Mouse (Mus musculus): ENCODE results near the gene Agbl4. TPM values are rescaled to one million over a fixed set of nuclear protein-coding genes. Genes with fewer than 3 reads are reported as not detected.
"Not testable (repeated sequence)": the region's sequence is repeated elsewhere in the genome, so short reads cannot be mapped to it uniquely, and the experiment has no call there.

Agbl4 gene
- polyA plus RNA-seq, 1 experiment, result 2.4 TPM

- TF ChIP-seq POLR2A (IDR thresholded peaks at IDR 0.05; ENCODE audit: borderline replicate concordance, extremely low read depth, insufficient read depth, insufficient read length, poor library complexity, severe bottlenecking) (no peak), CTCF (IDR thresholded peaks at IDR 0.05; ENCODE audit: borderline replicate concordance, extremely low read depth, insufficient read depth, insufficient read length) (no peak)
- DNase-seq (ENCODE audit: low read depth), result no peak
These were observed 750.3 kb downstream of the Agbl4 start for GRCm38 (mm10) chr4:111147748-111148147.

DNA sequence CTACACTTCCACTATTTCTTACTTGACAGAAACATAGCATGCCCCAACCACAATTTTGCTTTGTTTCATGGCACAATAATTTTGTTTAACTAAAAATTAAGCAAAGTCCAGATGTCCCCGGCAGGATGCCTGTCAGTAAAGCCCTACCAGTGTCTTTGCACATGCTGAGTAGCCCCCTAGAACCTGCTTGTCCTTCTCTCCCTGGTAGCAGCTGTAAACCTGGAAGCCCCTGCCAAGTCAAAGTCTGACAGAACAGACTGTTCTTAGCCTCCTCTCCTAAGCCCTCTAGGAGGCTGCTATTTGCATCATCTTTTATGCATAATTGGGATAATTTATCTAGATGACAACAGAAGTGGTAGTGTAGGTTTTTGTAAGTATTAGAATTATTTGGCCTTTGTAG lies 758.4 kb downstream of the Agbl4 start:
- DNase-seq (ENCODE audit: low read depth), result peak; percentile 40
- TF ChIP-seq CTCF (IDR thresholded peaks at IDR 0.05; ENCODE audit: borderline replicate concordance, extremely low read depth, insufficient read depth, insufficient read length) (no peak), POLR2A (IDR thresholded peaks at IDR 0.05; ENCODE audit: borderline replicate concordance, extremely low read depth, insufficient read depth, insufficient read length, poor library complexity, severe bottlenecking) (no peak)

DNA sequence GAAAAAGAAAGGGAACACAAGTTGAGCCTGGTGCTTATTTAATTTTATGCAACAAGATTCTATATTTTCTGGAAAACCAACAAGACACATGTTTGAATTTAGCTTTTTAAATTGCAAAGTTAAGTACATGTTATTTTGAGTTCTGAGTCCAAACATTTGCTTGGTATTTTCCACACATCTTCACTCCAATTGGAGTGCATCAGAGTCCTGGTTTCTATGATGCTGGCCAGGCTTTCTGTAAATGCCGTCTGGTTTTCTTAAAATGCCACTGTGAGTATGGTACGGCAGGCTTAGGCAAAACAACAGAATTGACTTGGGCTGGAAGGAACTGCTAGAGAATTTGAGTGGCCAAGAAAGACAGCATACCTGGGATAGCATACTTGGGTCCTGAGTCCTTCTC lies 784.0 kb downstream of the Agbl4 start:
- DNase-seq (ENCODE audit: low read depth), result no peak
- TF ChIP-seq POLR2A (IDR thresholded peaks at IDR 0.05; ENCODE audit: borderline replicate concordance, extremely low read depth, insufficient read depth, insufficient read length, poor library complexity, severe bottlenecking) (no peak), CTCF (IDR thresholded peaks at IDR 0.05; ENCODE audit: borderline replicate concordance, extremely low read depth, insufficient read depth, insufficient read length) (no peak)

DNA sequence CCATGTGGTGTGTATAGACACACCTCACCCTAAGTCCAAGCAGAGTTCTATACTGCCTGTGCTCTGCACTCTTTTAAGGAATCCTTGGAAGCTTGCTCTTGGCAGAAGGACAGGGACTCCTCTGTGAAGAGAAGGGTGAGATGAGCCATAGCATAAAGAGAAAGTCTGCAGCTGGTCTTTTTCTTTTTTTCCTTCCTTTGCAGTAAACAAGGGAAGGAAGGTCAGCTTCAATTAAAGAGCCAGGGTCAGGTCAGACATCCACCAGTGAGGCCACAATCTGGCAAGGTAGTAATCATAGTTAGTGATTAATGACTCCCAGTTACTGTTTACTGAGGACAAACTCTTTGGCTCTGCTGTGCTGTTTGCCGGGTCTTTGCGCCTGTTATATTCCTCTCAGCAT lies 802.6 kb downstream of the Agbl4 start:
- peak; percentile 4 for DNase-seq (ENCODE audit: low read depth)
- TF ChIP-seq CTCF (IDR thresholded peaks at IDR 0.05; ENCODE audit: borderline replicate concordance, extremely low read depth, insufficient read depth, insufficient read length), result no peak
- no peak for TF ChIP-seq POLR2A (IDR thresholded peaks at IDR 0.05; ENCODE audit: borderline replicate concordance, extremely low read depth, insufficient read depth, insufficient read length, poor library complexity, severe bottlenecking)

GRCm38 (mm10) chr4:111215191-111215762 lies 817.8 kb downstream of the Agbl4 start:
- no peak for DNase-seq (ENCODE audit: low read depth)
- TF ChIP-seq CTCF (IDR thresholded peaks at IDR 0.05; ENCODE audit: borderline replicate concordance, extremely low read depth, insufficient read depth, insufficient read length), result no peak
- no peak for TF ChIP-seq POLR2A (IDR thresholded peaks at IDR 0.05; ENCODE audit: borderline replicate concordance, extremely low read depth, insufficient read depth, insufficient read length, poor library complexity, severe bottlenecking)

- not testable (repeated sequence) for DNase-seq (ENCODE audit: low read depth)
These were observed 821.6 kb downstream of the Agbl4 start for GRCm38 (mm10) chr4:111219030-111219429.

DNA sequence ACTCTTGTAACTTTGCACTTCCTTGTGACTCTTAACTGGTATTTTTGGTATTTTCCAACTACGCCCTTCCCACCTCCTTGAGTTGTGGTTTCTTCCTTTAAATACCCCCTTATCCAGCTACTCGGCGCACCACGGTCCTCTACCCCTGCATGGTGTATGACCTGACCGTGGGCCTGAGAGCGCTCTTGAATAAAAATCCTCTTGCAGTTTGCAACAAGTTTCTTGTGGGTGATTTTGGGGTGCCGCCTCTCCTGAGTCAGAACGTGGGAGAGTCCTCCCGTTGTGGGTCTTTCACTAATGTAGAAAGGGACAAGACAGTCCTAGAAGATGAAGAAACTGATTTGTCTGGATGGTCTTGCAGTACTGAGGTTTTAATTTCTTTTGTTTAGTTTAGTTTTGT lies 822.1 kb downstream of the Agbl4 start:
- not testable (repeated sequence) for DNase-seq (ENCODE audit: low read depth)

GRCm38 (mm10) chr4:111233849-111234248 lies 836.4 kb downstream of the Agbl4 start:
- DNase-seq (ENCODE audit: low read depth), result no peak
- TF ChIP-seq POLR2A (IDR thresholded peaks at IDR 0.05; ENCODE audit: borderline replicate concordance, extremely low read depth, insufficient read depth, insufficient read length, poor library complexity, severe bottlenecking) (no peak), CTCF (IDR thresholded peaks at IDR 0.05; ENCODE audit: borderline replicate concordance, extremely low read depth, insufficient read depth, insufficient read length) (no peak)

- no peak for TF ChIP-seq CTCF (IDR thresholded peaks at IDR 0.05; ENCODE audit: borderline replicate concordance, extremely low read depth, insufficient read depth, insufficient read length)
- TF ChIP-seq POLR2A (IDR thresholded peaks at IDR 0.05; ENCODE audit: borderline replicate concordance, extremely low read depth, insufficient read depth, insufficient read length, poor library complexity, severe bottlenecking), result no peak
- DNase-seq (ENCODE audit: low read depth), result peak; percentile 73
These were observed 854.5 kb downstream of the Agbl4 start for GRCm38 (mm10) chr4:111251917-111252316.

DNA sequence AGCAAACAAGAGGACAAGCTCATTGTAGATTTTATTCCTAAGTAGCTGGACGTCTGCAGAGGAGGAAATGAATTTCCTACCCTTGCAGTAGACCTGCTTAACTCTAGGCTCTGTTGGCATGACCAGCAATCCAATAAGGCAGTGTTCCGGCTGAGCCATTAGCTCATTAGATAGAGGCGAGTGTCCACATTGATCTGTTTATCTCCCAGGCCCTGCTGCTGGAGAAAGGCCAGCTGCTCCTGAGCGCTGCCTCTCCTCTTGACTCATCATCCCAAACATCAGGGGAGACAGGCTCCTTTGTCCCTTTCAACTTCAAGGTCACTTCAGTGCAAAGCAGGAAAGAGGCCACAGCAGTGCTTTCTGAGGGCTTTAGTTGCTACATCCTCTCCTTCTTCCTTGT lies 858.0 kb downstream of the Agbl4 start:
- TF ChIP-seq POLR2A (IDR thresholded peaks at IDR 0.05; ENCODE audit: borderline replicate concordance, extremely low read depth, insufficient read depth, insufficient read length, poor library complexity, severe bottlenecking) (no peak), CTCF (IDR thresholded peaks at IDR 0.05; ENCODE audit: borderline replicate concordance, extremely low read depth, insufficient read depth, insufficient read length) (no peak)
- peak; percentile 58 for DNase-seq (ENCODE audit: low read depth)

DNA sequence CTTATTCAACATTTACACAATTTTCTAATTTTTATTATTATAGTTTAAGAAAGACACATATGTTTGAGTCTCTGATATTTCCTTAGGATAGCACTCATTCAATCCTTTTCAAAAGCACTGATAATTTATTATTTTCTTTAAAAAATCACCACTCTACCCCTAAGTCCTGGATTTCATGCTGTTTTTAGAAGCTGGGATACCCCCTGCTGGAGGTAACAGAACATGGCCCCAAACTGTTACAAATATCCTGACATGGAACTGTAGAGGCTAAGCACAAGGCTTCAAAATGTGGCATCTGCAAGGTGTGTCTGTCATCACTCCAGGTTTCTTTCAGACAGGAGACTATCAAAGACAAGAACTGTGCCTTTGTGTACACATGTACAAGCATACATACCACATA lies 859.5 kb downstream of the Agbl4 start:
- DNase-seq (ENCODE audit: low read depth), result peak; percentile 17
- TF ChIP-seq POLR2A (IDR thresholded peaks at IDR 0.05; ENCODE audit: borderline replicate concordance, extremely low read depth, insufficient read depth, insufficient read length, poor library complexity, severe bottlenecking) (no peak), CTCF (IDR thresholded peaks at IDR 0.05; ENCODE audit: borderline replicate concordance, extremely low read depth, insufficient read depth, insufficient read length) (peak; percentile 32; the same call in 1 of the 2 replicates)

- DNase-seq (ENCODE audit: low read depth), result no peak
- TF ChIP-seq POLR2A (IDR thresholded peaks at IDR 0.05; ENCODE audit: borderline replicate concordance, extremely low read depth, insufficient read depth, insufficient read length, poor library complexity, severe bottlenecking) (no peak), CTCF (IDR thresholded peaks at IDR 0.05; ENCODE audit: borderline replicate concordance, extremely low read depth, insufficient read depth, insufficient read length) (no peak)
These were observed 883.5 kb downstream of the Agbl4 start for GRCm38 (mm10) chr4:111280936-111281335.

- no peak for DNase-seq (ENCODE audit: low read depth)
- TF ChIP-seq POLR2A (IDR thresholded peaks at IDR 0.05; ENCODE audit: borderline replicate concordance, extremely low read depth, insufficient read depth, insufficient read length, poor library complexity, severe bottlenecking) (no peak), CTCF (IDR thresholded peaks at IDR 0.05; ENCODE audit: borderline replicate concordance, extremely low read depth, insufficient read depth, insufficient read length) (no peak)
These were observed 884.4 kb downstream of the Agbl4 start for GRCm38 (mm10) chr4:111281836-111282235.
